Mouse (Mus musculus) ZHBTc4 (cell line): ENCODE measurements around the gene Numbl.

Experiments used
- DNase-seq: peaks from one replicate; pipeline ENCODE4 v3.0.0-alpha.2; 2011; ENCODE audit warnings: low read depth, low spot score

The Numbl gene

GRCm38 (mm10) chr7:27258205-27258899 is at the start of gene Numbl:
Gene Numbl (plus strand): TSS chr7:27258433.
- peak; percentile 98 for DNase-seq

GRCm38 (mm10) chr7:27212626-27213025 is 45.6 kb upstream of the Numbl start:
- DNase-seq: no peak

- no peak for DNase-seq
These were observed 39.6 kb upstream of the Numbl start for GRCm38 (mm10) chr7:27218586-27218985.

- DNase-seq: no peak
These were observed 38.3 kb upstream of the Numbl start for GRCm38 (mm10) chr7:27219937-27220336.

GRCm38 (mm10) chr7:27221939-27222338 is 36.3 kb upstream of the Numbl start:
- peak; percentile 32 for DNase-seq

- peak; percentile 81 for DNase-seq
These were observed 35.7 kb upstream of the Numbl start for GRCm38 (mm10) chr7:27222538-27222937.

- DNase-seq: no peak
These were observed 33.2 kb upstream of the Numbl start for GRCm38 (mm10) chr7:27224877-27225575.

- DNase-seq: no peak
These were observed 31.0 kb upstream of the Numbl start for GRCm38 (mm10) chr7:27227276-27227675.

GRCm38 (mm10) chr7:27227676-27228075 is 30.6 kb upstream of the Numbl start:
- no peak for DNase-seq

GRCm38 (mm10) chr7:27228281-27228821 is 29.9 kb upstream of the Numbl start, which contains the start of gene Itpkc:
Gene Itpkc (minus strand): TSS chr7:27228661.
- peak; percentile 97 for DNase-seq

- no peak for DNase-seq
These were observed 29.4 kb upstream of the Numbl start for GRCm38 (mm10) chr7:27228865-27229264.

- DNase-seq: peak; percentile 79
These were observed 27.5 kb upstream of the Numbl start for GRCm38 (mm10) chr7:27230781-27231180.

- DNase-seq: no peak
These were observed 26.4 kb upstream of the Numbl start for GRCm38 (mm10) chr7:27231693-27232331.

- peak; percentile 99 for DNase-seq
These were observed 25.4 kb upstream of the Numbl start, which contains the start of gene Coq8b for GRCm38 (mm10) chr7:27232781-27233281. Gene Coq8b (plus strand): TSS chr7:27233023.

GRCm38 (mm10) chr7:27233300-27233699 is 24.9 kb upstream of the Numbl start:
- DNase-seq: no peak

GRCm38 (mm10) chr7:27235726-27236125 is 22.5 kb upstream of the Numbl start:
- DNase-seq: no peak

- peak; percentile 39 for DNase-seq
These were observed 20.7 kb upstream of the Numbl start for GRCm38 (mm10) chr7:27237527-27237926.

- no peak for DNase-seq
These were observed 19.7 kb upstream of the Numbl start for GRCm38 (mm10) chr7:27238568-27238967.

- peak; percentile 71 for DNase-seq
These were observed 15.0 kb upstream of the Numbl start for GRCm38 (mm10) chr7:27243211-27243610.

- DNase-seq: peak; percentile 70
These were observed 14.1 kb upstream of the Numbl start for GRCm38 (mm10) chr7:27244088-27244487.

GRCm38 (mm10) chr7:27249146-27249545 is 9.1 kb upstream of the Numbl start:
- DNase-seq: peak; percentile 82

- DNase-seq: no peak
These were observed 8.3 kb upstream of the Numbl start for GRCm38 (mm10) chr7:27249928-27250327.
